Mouse (Mus musculus) kidney, postnatal 0 days (tissue): ENCODE measurements around the gene Hck. TPM values are rescaled to one million over a fixed set of nuclear protein-coding genes. Genes with fewer than 3 reads are reported as not detected.

Experiments used
- ATAC-seq: fragments of 200-750 bp; cut with Nextera tagmentation; replicated peaks from 2 replicates; pipeline ENCODE4 v1.8.0; 2017; ENCODE audit warnings: low read depth, moderate number of reproducible peaks, moderate TSS enrichment, moderate library complexity; ENCODE audit not compliant: low FRiP score
- DNase-seq: peaks from one replicate; pipeline ENCODE4 v3.0.0-alpha.2; 2016; ENCODE audit warnings: low spot score
- H3K27ac ChIP-seq: fragments of 300-500 bp; sonication (generic); 2 replicates; pipeline ENCODE4 v1.5.1; 2014; ENCODE audit warnings: mild to moderate bottlenecking
- H3K27me3 ChIP-seq: fragments of 300-500 bp; sonication (generic); 2 replicates; pipeline ENCODE4 v1.6.1; 2014; ENCODE audit warnings: low read length, mixed read lengths; ENCODE audit not compliant: insufficient read depth
- H3K36me3 ChIP-seq: fragments of 300-500 bp; sonication (generic); 2 replicates; pipeline ENCODE4 v1.6.1; 2014; ENCODE audit warnings: low read length, mixed read lengths; ENCODE audit not compliant: insufficient read depth
- H3K4me1 ChIP-seq: fragments of 300-500 bp; sonication (generic); replicated peaks from 2 replicates; pipeline ENCODE4 v1.6.1; 2014; ENCODE audit warnings: antibody characterized with exemption, low read length, mixed read lengths; ENCODE audit not compliant: insufficient read depth
- H3K4me2 ChIP-seq: fragments of 300-500 bp; sonication (generic); 2 replicates; pipeline ENCODE4 v1.6.1; 2014; ENCODE audit warnings: mild to moderate bottlenecking, low read length, moderate library complexity, mixed read lengths
- H3K4me3 ChIP-seq: fragments of 300-500 bp; sonication (generic); replicated peaks from 2 replicates; pipeline ENCODE4 v1.5.1; 2014; ENCODE audit warnings: low read depth, low read length
- H3K9ac ChIP-seq: fragments of 300-500 bp; sonication (generic); 2 replicates; pipeline ENCODE4 v1.6.1; 2014; ENCODE audit warnings: low read depth, low read length
- H3K9me3 ChIP-seq: fragments of 300-500 bp; sonication (generic); replicated peaks from 2 replicates; pipeline ENCODE4 v1.6.1; 2016; ENCODE audit warnings: low read length, inconsistent platforms, mixed read lengths
- CTCF ChIP-seq: IDR thresholded peaks from 2 replicates; pipeline ENCODE4 v1.5.1; 2016; ENCODE audit warnings: antibody characterized with exemption, low read depth, mild to moderate bottlenecking, moderate library complexity
- WGBS: fragments of 180-500 bp; shearing (Covaris S2); extraction: QIAGEN DNeasy Blood & Tissue Kit; methylation state at CpG from one replicate; pipeline ENCODE4 v1.1.7; 2014; 5-methylcytosine and 5-hydroxymethylcytosine counted together
- polyA plus RNA-seq: library from polyadenylated mRNA; unstranded; fragments of >200 nt; fragmentation: Nextera tagmentation; extraction: Ambion mirVana; gene quantifications from 2 replicates; pipeline ENCODE4 v1.2.1, GENCODE M21; 2015

Hck gene
- polyA plus RNA-seq, 1 experiment from 2014 or later, result 4.3 TPM

GRCm38 (mm10) chr2:153125875-153126274 is 17.6 kb downstream of the Hck start:
- TF ChIP-seq CTCF, result no peak
- Histone ChIP-seq H3K4me2 (no peak overlapping the region), H3K4me3 (no peak overlapping the region), H3K36me3 (no peaks in the 10 kb centered on the region), H3K9me3 (no peaks in the 10 kb centered on the region), H3K27me3 (no peaks in the 10 kb centered on the region), H3K27ac (no peak overlapping the region), H3K9ac (no peak overlapping the region), H3K4me1 (no peaks in the 10 kb centered on the region)
- ATAC-seq (no peak), DNase-seq (no peak)
- 50% methylated on average over 5 of the region's 5 CpGs for WGBS

- Histone ChIP-seq H3K4me3 (no peak overlapping the region), H3K36me3 (no peaks in the 10 kb centered on the region), H3K9ac (no peak overlapping the region), H3K4me1 (no peaks in the 10 kb centered on the region), H3K27ac (no peak overlapping the region), H3K27me3 (no peaks in the 10 kb centered on the region), H3K9me3 (no peaks in the 10 kb centered on the region), H3K4me2 (no peak overlapping the region)
- no peak for ATAC-seq
- DNase-seq, result peak; percentile 33
- TF ChIP-seq CTCF, result peak; percentile 64
- 26% methylated on average over 6 of the region's 6 CpGs for WGBS
These were observed 22.8 kb downstream of the Hck start for GRCm38 (mm10) chr2:153131019-153131418.

DNA sequence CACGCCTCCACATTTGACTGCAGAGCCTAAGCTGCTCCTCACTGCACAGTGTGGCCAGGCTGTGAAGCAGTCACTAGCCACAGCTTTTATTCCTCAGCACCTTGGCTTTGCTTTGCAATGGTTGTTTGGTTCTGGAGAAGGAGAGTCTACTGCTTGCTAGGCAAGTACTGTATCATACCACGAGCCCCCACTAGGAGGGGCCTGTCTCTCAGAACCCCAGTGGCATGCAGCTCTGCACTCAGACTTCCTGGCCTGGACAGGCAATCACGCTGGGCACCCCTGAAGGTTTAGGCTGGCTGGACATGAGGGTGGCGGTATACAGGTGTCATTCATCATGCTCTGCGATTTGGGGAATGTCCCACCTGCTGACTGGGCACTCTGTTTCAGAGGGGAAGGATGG is 26.0 kb downstream of the Hck start:
- peak; percentile 53 for DNase-seq
- WGBS, result 31% methylated on average over 5 of the region's 5 CpGs

GRCm38 (mm10) chr2:153136211-153136610 is 27.9 kb downstream of the Hck start:
- Histone ChIP-seq H3K36me3 (no peaks in the 10 kb centered on the region), H3K27ac (no peak overlapping the region), H3K4me3 (no peak overlapping the region), H3K9me3 (no peaks in the 10 kb centered on the region), H3K4me2 (no peak overlapping the region), H3K9ac (no peak overlapping the region), H3K27me3 (no peaks in the 10 kb centered on the region), H3K4me1 (no peaks in the 10 kb centered on the region)
- WGBS, result 56% methylated on average over 4 of the region's 4 CpGs
- ATAC-seq (no peak), DNase-seq (no peak)
- no peak for TF ChIP-seq CTCF

More for the DNA sequence above, 26.0 kb downstream of the Hck start:
- Histone ChIP-seq H3K27ac (no peak overlapping the region), H3K4me1 (no peaks in the 10 kb centered on the region), H3K4me3 (no peak overlapping the region), H3K36me3 (no peaks in the 10 kb centered on the region), H3K9me3 (no peaks in the 10 kb centered on the region), H3K27me3 (no peaks in the 10 kb centered on the region), H3K4me2 (no peak overlapping the region), H3K9ac (no peak overlapping the region)
- ATAC-seq, result peak; percentile 54; the same call in 1 of the 2 replicates
- peak; percentile 51; the same call in 1 of the 2 replicates for TF ChIP-seq CTCF

- no peak for TF ChIP-seq CTCF
- Histone ChIP-seq H3K36me3 (no peaks in the 10 kb centered on the region), H3K9me3 (no peaks in the 10 kb centered on the region), H3K4me2 (no peak overlapping the region), H3K27me3 (no peaks in the 10 kb centered on the region), H3K4me3 (no peak overlapping the region), H3K9ac (no peak overlapping the region), H3K4me1 (peaks cover 3% of the 10 kb centered on the region; the same call in 1 of the 2 replicates), H3K27ac (no peak overlapping the region)
- no peak for ATAC-seq
- DNase-seq, result no peak
- 84% methylated on average over 7 of the region's 7 CpGs for WGBS
These were observed 30.9 kb downstream of the Hck start for GRCm38 (mm10) chr2:153139158-153139557.

DNA sequence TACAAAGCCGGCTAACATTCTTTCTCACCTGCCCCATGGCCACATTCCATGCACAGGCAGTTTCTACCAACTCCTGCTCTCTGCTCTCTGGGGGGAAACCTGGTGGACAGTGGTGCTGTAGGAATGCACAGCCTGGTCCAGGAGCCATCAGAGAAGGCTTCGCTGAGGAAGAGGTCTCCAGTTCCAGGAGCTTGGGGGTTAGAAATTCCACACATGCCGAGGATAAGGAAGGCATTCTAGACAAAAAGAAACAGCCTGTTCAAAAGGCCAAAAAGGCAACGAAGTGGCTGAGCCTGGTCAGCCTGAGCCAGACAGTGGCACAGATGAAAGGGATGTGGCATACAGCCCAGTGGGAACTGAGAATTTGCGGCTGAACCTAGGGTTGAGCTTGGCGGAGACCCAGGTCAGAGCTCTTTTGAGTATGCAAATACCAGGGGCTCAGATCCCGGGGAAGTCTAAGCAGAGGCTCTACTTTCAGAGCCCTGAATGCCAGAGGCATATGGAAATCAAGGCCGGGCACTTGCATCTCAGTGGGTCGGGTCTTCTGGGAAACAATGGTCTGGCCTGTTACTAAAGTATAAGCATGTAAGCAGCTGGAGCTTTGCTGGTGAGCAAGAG is 31.8 kb downstream of the Hck start:
- no peak for TF ChIP-seq CTCF
- Histone ChIP-seq H3K9ac (no peak overlapping the region), H3K27me3 (no peaks in the 10 kb centered on the region), H3K4me3 (no peak overlapping the region), H3K4me2 (no peak overlapping the region), H3K9me3 (no peaks in the 10 kb centered on the region), H3K27ac (no peak overlapping the region), H3K36me3 (no peaks in the 10 kb centered on the region), H3K4me1 (peaks cover 3% of the 10 kb centered on the region; the same call in 1 of the 2 replicates)
- DNase-seq (no peak), ATAC-seq (no peak; the same call in 1 of the 2 replicates)
- WGBS, result 18% methylated on average over 9 of the region's 9 CpGs
